Mouse (Mus musculus) liver, embryonic 14.5 days (tissue): ENCODE measurements around the gene Spata20. TPM values are rescaled to one million over a fixed set of nuclear protein-coding genes. Genes with fewer than 3 reads are reported as not detected.

Experiments
- ATAC-seq: fragments of 200-750 bp; cut with Nextera tagmentation; 2 replicates; pipeline ENCODE4 v1.8.0; 2017; ENCODE audit warnings: moderate number of reproducible peaks, mild to moderate bottlenecking, moderate library complexity; ENCODE audit not compliant: insufficient read depth
- DNase-seq, 3 experiments: peaks; one replicate each; pipeline ENCODE4 v3.0.0-alpha.2; 2012 to 2013; ENCODE audit warnings: low read depth in 3 of 3, low spot score in 3 of 3
- H3K27ac ChIP-seq: fragments of 300-500 bp; sonication (generic); 2 replicates; pipeline ENCODE4 v1.5.1; 2014; ENCODE audit warnings: moderate library complexity, mild to moderate bottlenecking, control low read depth, inconsistent platforms
- H3K27me3 ChIP-seq: fragments of 300-500 bp; sonication (generic); 2 replicates; pipeline ENCODE4 v1.6.1; 2014; ENCODE audit warnings: mild to moderate bottlenecking, low read length, moderate library complexity; ENCODE audit not compliant: control insufficient read depth, insufficient read depth
- H3K36me3 ChIP-seq: fragments of 300-500 bp; sonication (generic); replicated peaks from 2 replicates; pipeline ENCODE4 v1.6.1; 2014; ENCODE audit warnings: low read depth; ENCODE audit not compliant: control insufficient read depth, insufficient read depth
- H3K4me1 ChIP-seq, 2 experiments: fragments of 200-500 bp in 1 of 2; fragments of 300-500 bp in 1 of 2; sonication (generic) in 1 of 2; replicated peaks; 2 replicates each; pipeline ENCODE4 v1.6.1; 2012 to 2014; ENCODE audit warnings: antibody characterized with exemption in 1 of 2, inconsistent platforms in 1 of 2, low read length in 1 of 2; ENCODE audit not compliant: control insufficient read depth in 2 of 2, insufficient read depth in 2 of 2
- H3K4me2 ChIP-seq: fragments of 300-500 bp; sonication (generic); 2 replicates; pipeline ENCODE4 v1.6.1; 2014; ENCODE audit warnings: low read depth, mild to moderate bottlenecking, control low read depth, moderate library complexity
- H3K4me3 ChIP-seq, 2 experiments: fragments of 200-500 bp in 1 of 2; fragments of 300-500 bp in 1 of 2; sonication (generic) in 1 of 2; 2 replicates each; pipeline ENCODE4 v1.5.1; 2012 to 2014; ENCODE audit warnings: low read depth in 2 of 2, low read length in 2 of 2, mild to moderate bottlenecking in 2 of 2, control low read depth in 1 of 2, inconsistent platforms in 1 of 2, moderate library complexity in 1 of 2; ENCODE audit not compliant: insufficient read depth in 1 of 2
- H3K9ac ChIP-seq: fragments of 300-500 bp; sonication (generic); replicated peaks from 2 replicates; pipeline ENCODE4 v1.6.1; 2014; ENCODE audit warnings: mild to moderate bottlenecking, control low read depth, moderate library complexity
- H3K9me3 ChIP-seq: fragments of 300-500 bp; sonication (generic); 2 replicates; pipeline ENCODE4 v1.6.1; 2016; ENCODE audit warnings: low read length, mixed read lengths; ENCODE audit not compliant: control insufficient read depth
- CTCF ChIP-seq: IDR thresholded peaks from 2 replicates; pipeline ENCODE4 v1.5.1; 2016; ENCODE audit warnings: antibody characterized with exemption, low read depth, control low read depth
- EP300 ChIP-seq: IDR thresholded peaks from 2 replicates; pipeline ENCODE4 v1.6.1; 2016; ENCODE audit warnings: antibody characterized with exemption, low read depth
- WGBS: fragments of 180-500 bp; shearing (Covaris S2); extraction: QIAGEN DNeasy Blood & Tissue Kit; methylation state at CpG from one replicate; pipeline ENCODE4 v1.1.7; 2014; ENCODE audit not compliant: insufficient replicate concordance; 5-methylcytosine and 5-hydroxymethylcytosine counted together
- polyA plus RNA-seq, 2 experiments: library from polyadenylated mRNA; depleted of rRNA in 1 of 2; stranded (reverse) in 1 of 2; unstranded in 1 of 2; fragments of >200 nt; fragmentation: Nextera tagmentation in 1 of 2; extraction: Ambion mirVana in 1 of 2; gene quantifications; 2 replicates each; pipeline versions ENCODE4 v1.2.1 to v1.2.3; 2012 to 2014

Spata20 gene
- polyA plus RNA-seq, 2 experiments, result not detected

DNA sequence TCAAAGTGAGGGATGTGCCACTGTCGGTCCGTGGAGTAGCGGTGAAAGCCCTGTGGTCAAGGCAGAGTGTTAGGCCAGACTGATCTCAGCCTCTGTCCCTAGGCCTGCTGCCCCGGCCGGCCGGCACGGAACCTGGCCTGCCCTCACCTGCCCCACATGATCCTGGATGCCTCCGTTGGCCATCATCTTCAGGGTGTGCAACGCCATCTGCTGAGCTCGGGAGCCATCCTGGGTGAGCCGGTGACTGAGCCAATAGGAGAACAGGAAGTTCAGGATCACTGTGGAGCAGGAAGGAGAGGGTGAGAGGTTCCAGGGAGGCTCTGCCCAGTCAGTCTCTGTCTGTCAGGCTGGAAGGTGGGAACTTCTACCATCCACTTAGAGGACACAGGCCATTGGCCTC lies 2.5 kb downstream of the Spata20 start:
- H3K36me3 ChIP-seq, result no peaks in the 10 kb centered on the region
- 66% methylated on average over 11 of the region's 11 CpGs for WGBS
- DNase-seq (no peak), ATAC-seq (no peak)
- H3K4me3 ChIP-seq, result no peak overlapping the region
- peaks cover 3% of the 10 kb centered on the region for H3K27me3 ChIP-seq
- H3K4me2 ChIP-seq, result no peak overlapping the region
- no peak overlapping the region for H3K27ac ChIP-seq
- H3K9ac ChIP-seq, result no peak overlapping the region
- H3K4me1 ChIP-seq, result no peaks in the 10 kb centered on the region
- TF ChIP-seq CTCF, result no peak
- no peak for TF ChIP-seq EP300
- H3K9me3 ChIP-seq, result no peaks in the 10 kb centered on the region

GRCm38 (mm10) chr11:94482738-94483137 lies 3.2 kb downstream of the Spata20 start:
- Histone ChIP-seq H3K4me1 (no peaks in the 10 kb centered on the region), H3K36me3 (no peaks in the 10 kb centered on the region), H3K4me3 (no peak overlapping the region), H3K27me3 (peaks cover 5% of the 10 kb centered on the region), H3K9me3 (no peaks in the 10 kb centered on the region), H3K27ac (no peak overlapping the region), H3K9ac (no peak overlapping the region), H3K4me2 (no peak overlapping the region)
- ATAC-seq (no peak), DNase-seq (no peak)
- TF ChIP-seq CTCF (no peak), EP300 (no peak)
- 79% methylated on average over 11 of the region's 11 CpGs for WGBS

- H3K36me3 ChIP-seq, result no peaks in the 10 kb centered on the region
- DNase-seq (no peak), ATAC-seq (no peak)
- no peak overlapping the region for H3K4me2 ChIP-seq
- no peaks in the 10 kb centered on the region for H3K4me1 ChIP-seq
- H3K9ac ChIP-seq, result no peak overlapping the region
- H3K4me3 ChIP-seq, result no peak overlapping the region
- no peak for TF ChIP-seq CTCF
- no peak for TF ChIP-seq EP300
- H3K27ac ChIP-seq, result no peak overlapping the region
- peaks cover 13% of the 10 kb centered on the region for H3K27me3 ChIP-seq
- 62% methylated on average over 7 of the region's 7 CpGs for WGBS
- no peaks in the 10 kb centered on the region for H3K9me3 ChIP-seq
Measured at GRCm38 (mm10) chr11:94481963-94482362, 4.0 kb downstream of the Spata20 start.

DNA sequence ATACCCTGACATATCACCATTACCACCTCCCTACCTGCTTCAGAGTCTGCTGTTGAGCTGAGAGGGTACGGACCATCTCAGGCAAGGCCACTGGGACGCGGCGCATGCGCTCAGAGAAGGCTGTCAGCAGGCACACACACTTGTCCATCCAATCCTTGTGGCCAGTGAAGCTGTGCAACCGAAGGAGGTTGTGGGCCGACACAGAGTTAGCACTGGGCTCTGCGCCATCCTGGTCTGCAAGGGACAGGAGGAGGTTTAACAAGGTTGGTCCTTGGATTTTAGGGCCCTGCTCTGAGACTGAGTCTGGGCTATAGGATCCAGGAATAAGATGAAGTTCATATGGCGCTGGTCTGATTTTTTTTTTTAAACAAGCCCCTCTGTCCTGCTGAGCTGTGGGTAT lies 5.6 kb downstream of the Spata20 start:
- H3K4me3 ChIP-seq, result no peak overlapping the region
- WGBS, result 71% methylated on average over 9 of the region's 9 CpGs
- H3K9ac ChIP-seq, result no peak overlapping the region
- no peak for DNase-seq
- H3K4me2 ChIP-seq, result no peak overlapping the region
- no peak overlapping the region for H3K27ac ChIP-seq
- H3K4me1 ChIP-seq, result no peaks in the 10 kb centered on the region
- H3K27me3 ChIP-seq, result peaks cover 27% of the 10 kb centered on the region
- H3K36me3 ChIP-seq, result no peaks in the 10 kb centered on the region
- TF ChIP-seq CTCF, result no peak
- TF ChIP-seq EP300, result no peak
- H3K9me3 ChIP-seq, result no peaks in the 10 kb centered on the region
- ATAC-seq, result no peak

- no peaks in the 10 kb centered on the region for H3K9me3 ChIP-seq
- peaks cover 51% of the 10 kb centered on the region for H3K27me3 ChIP-seq
- H3K27ac ChIP-seq, result no peak overlapping the region
- DNase-seq, result no peak
- H3K4me2 ChIP-seq, result no peak overlapping the region
- no peak overlapping the region for H3K4me3 ChIP-seq
- ATAC-seq, result no peak
- no peak overlapping the region for H3K9ac ChIP-seq
- H3K36me3 ChIP-seq, result no peaks in the 10 kb centered on the region
- H3K4me1 ChIP-seq, result no peaks in the 10 kb centered on the region
- no peak for TF ChIP-seq CTCF
- TF ChIP-seq EP300, result no peak
- 50% methylated on average over 6 of the region's 6 CpGs for WGBS
Measured at GRCm38 (mm10) chr11:94477651-94478050, 8.3 kb downstream of the Spata20 start.

DNA sequence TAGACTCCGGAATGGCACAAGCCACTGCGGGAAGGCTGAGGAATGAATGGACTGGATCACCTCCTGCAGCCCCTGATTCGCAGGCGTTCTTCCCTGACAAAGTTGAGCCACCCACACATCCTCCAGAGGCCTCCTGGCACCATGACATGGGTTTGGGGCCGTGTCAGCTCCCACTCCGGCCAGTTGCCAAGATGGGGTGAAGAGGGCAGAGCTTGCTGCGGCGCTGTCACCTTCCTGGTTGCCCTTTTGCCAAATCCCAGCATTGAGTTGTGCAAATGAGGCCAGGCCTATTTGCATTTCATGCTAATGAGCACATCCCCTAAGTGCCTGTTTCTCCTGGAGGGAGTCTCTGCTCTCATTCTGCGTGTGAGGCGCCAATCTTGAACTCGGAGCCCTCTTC lies 10.3 kb downstream of the Spata20 start:
- no peak overlapping the region for H3K4me3 ChIP-seq
- H3K27me3 ChIP-seq, result peaks cover 70% of the 10 kb centered on the region
- WGBS, result 16% methylated on average over 11 of the region's 11 CpGs

More for the DNA sequence above, 10.3 kb downstream of the Spata20 start:
- TF ChIP-seq CTCF (no peak), EP300 (no peak)
- Histone ChIP-seq H3K4me2 (no peak overlapping the region), H3K4me1 (no peaks in the 10 kb centered on the region), H3K9me3 (no peaks in the 10 kb centered on the region), H3K36me3 (no peaks in the 10 kb centered on the region), H3K27ac (no peak overlapping the region), H3K9ac (no peak overlapping the region)
- DNase-seq (no peak), ATAC-seq (no peak)
